ENCODE assay signal across 8 mouse cellular contexts in genomic region chr5:139371631-139372401, GRCm38 (mm10). TPM values are rescaled to one million over a fixed set of nuclear protein-coding genes. Genes with fewer than 3 reads are reported as not detected.
DNase-seq lines count a peak whose midpoint lies in the region; ATAC-seq lines count a peak whose summit lies in the region.

No protein-coding gene starts in this region.

- peak; percentile 96 for DNase-seq in adrenal gland, adult 2 months
- peak; percentile 95 for DNase-seq in embryo, embryonic 10.5 days (ENCODE audit: low spot score)
- peak; percentile 91 for DNase-seq in gastrocnemius, postnatal 14 days
- DNase-seq in left cerebral cortex, postnatal 14 days (ENCODE audit: low spot score in 2 of 2), result peak; percentile 88 to 94
- peak; percentile 90 for DNase-seq in right cerebral cortex, postnatal 14 days
- DNase-seq in urinary bladder, postnatal 36 days (ENCODE audit: low spot score in 2 of 2), result peak; percentile 82 to 92

- intact Hi-C loops in gastrocnemius, postnatal 14 days (cut with DNase I; ENCODE audit: low total_unique reads), result no loop called here
- intact Hi-C loops in left cerebral cortex, postnatal 14 days (cut with DNase I), result no loop called here

- ATAC-seq in inflammation-experienced regulatory T-cells, adult 6 months, result peak; percentile 94
- ATAC-seq in megakaryocyte-erythroid progenitor cell, adult 5-6 weeks (replicated peaks; ENCODE audit: low FRiP score, low TSS enrichment, poor library complexity, severe bottlenecking), result peak; percentile 89

RNA-seq across cellular contexts. Expression of gene Gpr146, which starts 5.7 kb away (rescaled TPM):
- total RNA-seq in adrenal gland, adult 2 months (2021), result 10 to 100 TPM in 1 of 2 experiments, 1 to 10 TPM in 1; 9.2 to 21.2 TPM
- 31.4 and 33.8 TPM in 2 replicates for polyA plus RNA-seq in adrenal gland, adult 2 months (2012; rRNA removed)
- 10 to 100 TPM; 17.2 to 26.0 TPM for total RNA-seq in gastrocnemius, postnatal 14 days (2021)
- polyA plus RNA-seq in inflammation-experienced regulatory T-cells, adult 6 months (2017; shearing (Covaris generic)), result 1 to 10 TPM; 3.9 to 5.8 (median 5.2) TPM
- total RNA-seq in left cerebral cortex, postnatal 14 days (2021), result 10 to 100 TPM; 11.0 to 11.3 TPM
- total RNA-seq in megakaryocyte-erythroid progenitor cell, adult 5-6 weeks (2014; fragmentation: Nextera tagmentation), result 7.5 and 7.9 TPM in 2 replicates
- 5.3 and 6.0 TPM in 2 replicates for total RNA-seq in megakaryocyte-erythroid progenitor cell, adult 5-6 weeks (2017)

RNA-seq across cellular contexts. Expression of gene Cyp2w1, which starts 19.4 kb away (rescaled TPM):
- not detected for total RNA-seq in adrenal gland, adult 2 months (2021)
- not detected in 2 replicates for polyA plus RNA-seq in adrenal gland, adult 2 months (2012; rRNA removed)
- not detected for total RNA-seq in gastrocnemius, postnatal 14 days (2021)
- polyA plus RNA-seq in inflammation-experienced regulatory T-cells, adult 6 months (2017; shearing (Covaris generic)), result not detected
- not detected for total RNA-seq in left cerebral cortex, postnatal 14 days (2021)
- total RNA-seq in megakaryocyte-erythroid progenitor cell, adult 5-6 weeks (2014; fragmentation: Nextera tagmentation), result not detected in 2 replicates
- total RNA-seq in megakaryocyte-erythroid progenitor cell, adult 5-6 weeks (2017), result not detected in 2 replicates

RNA-seq across cellular contexts. Expression of gene Cox19, which starts 20.6 kb away (rescaled TPM):
- 10 to 100 TPM; 81.2 to 85.7 TPM for total RNA-seq in adrenal gland, adult 2 months (2021)
- 97.6 and 107 TPM in 2 replicates for polyA plus RNA-seq in adrenal gland, adult 2 months (2012; rRNA removed)
- total RNA-seq in gastrocnemius, postnatal 14 days (2021), result 10 to 100 TPM; 58.6 to 79.3 TPM
- polyA plus RNA-seq in inflammation-experienced regulatory T-cells, adult 6 months (2017; shearing (Covaris generic)), result 10 to 100 TPM; 52.5 to 66.7 (median 65.2) TPM
- total RNA-seq in left cerebral cortex, postnatal 14 days (2021), result 10 to 100 TPM; 79.8 to 82.2 TPM
- total RNA-seq in megakaryocyte-erythroid progenitor cell, adult 5-6 weeks (2014; fragmentation: Nextera tagmentation), result 40.4 and 41.7 TPM in 2 replicates
- 27.4 and 43.8 TPM in 2 replicates for total RNA-seq in megakaryocyte-erythroid progenitor cell, adult 5-6 weeks (2017)

RNA-seq across cellular contexts. Expression of gene C130050O18Rik, which starts 33.3 kb away (rescaled TPM):
- total RNA-seq in adrenal gland, adult 2 months (2021), result 1 to 10 TPM in 1 of 2 experiments, under 1 TPM in 1; 0.46 to 1.3 TPM
- 1.7 and 1.9 TPM in 2 replicates for polyA plus RNA-seq in adrenal gland, adult 2 months (2012; rRNA removed)
- total RNA-seq in gastrocnemius, postnatal 14 days (2021), result under 1 TPM; 0.39 to 0.60 TPM
- polyA plus RNA-seq in inflammation-experienced regulatory T-cells, adult 6 months (2017; shearing (Covaris generic)), result not detected
- total RNA-seq in left cerebral cortex, postnatal 14 days (2021), result under 1 TPM in 1 of 2 experiments, not detected in 1; 0.23 TPM
- 0.79 TPM in 1 of 2 replicates, not detected in the other for total RNA-seq in megakaryocyte-erythroid progenitor cell, adult 5-6 weeks (2014; fragmentation: Nextera tagmentation)
- 0.08 TPM in 1 of 2 replicates, not detected in the other for total RNA-seq in megakaryocyte-erythroid progenitor cell, adult 5-6 weeks (2017)

RNA-seq across cellular contexts. Expression of gene Adap1, which starts 46.4 kb away (rescaled TPM):
- 1 to 10 TPM; 4.9 to 5.0 TPM for total RNA-seq in adrenal gland, adult 2 months (2021)
- polyA plus RNA-seq in adrenal gland, adult 2 months (2012; rRNA removed), result 8.6 and 10.5 TPM in 2 replicates
- 1 to 10 TPM in 1 of 2 experiments, under 1 TPM in 1; 0.78 to 2.0 TPM for total RNA-seq in gastrocnemius, postnatal 14 days (2021)
- polyA plus RNA-seq in inflammation-experienced regulatory T-cells, adult 6 months (2017; shearing (Covaris generic)), result 10 to 100 TPM in 1 of 3 experiments, 1 to 10 TPM in 2; 3.0 to 13.5 (median 3.7) TPM
- 100 to 1,000 TPM; 360 to 394 TPM for total RNA-seq in left cerebral cortex, postnatal 14 days (2021)
- 6.0 and 14.7 TPM in 2 replicates for total RNA-seq in megakaryocyte-erythroid progenitor cell, adult 5-6 weeks (2014; fragmentation: Nextera tagmentation)
- total RNA-seq in megakaryocyte-erythroid progenitor cell, adult 5-6 weeks (2017), result 3.0 and 8.0 TPM in 2 replicates

Comparison
In these comparisons a context has a peak if more than half of its experiments do, and no peak if none do; other contexts are left out.
1. Peak in every context shown above with its lines: DNase-seq and ATAC-seq.